Mouse (Mus musculus) liver, adult 2 months (tissue): ENCODE measurements around the gene Pdzph1.

ENCODE experiments used
- CTCF ChIP-seq: fragments of 200-500 bp; IDR thresholded peaks from 2 replicates; pipeline ENCODE4 v1.5.1; 2011; ENCODE audit warnings: low read depth, low read length, control low read depth
- POLR2A ChIP-seq: fragments of 200-500 bp; IDR thresholded peaks from 2 replicates; pipeline ENCODE4 v1.6.1; 2011; ENCODE audit warnings: low read length, control low read depth; ENCODE audit not compliant: insufficient read depth; ENCODE audit errors: extremely low read depth

DNA sequence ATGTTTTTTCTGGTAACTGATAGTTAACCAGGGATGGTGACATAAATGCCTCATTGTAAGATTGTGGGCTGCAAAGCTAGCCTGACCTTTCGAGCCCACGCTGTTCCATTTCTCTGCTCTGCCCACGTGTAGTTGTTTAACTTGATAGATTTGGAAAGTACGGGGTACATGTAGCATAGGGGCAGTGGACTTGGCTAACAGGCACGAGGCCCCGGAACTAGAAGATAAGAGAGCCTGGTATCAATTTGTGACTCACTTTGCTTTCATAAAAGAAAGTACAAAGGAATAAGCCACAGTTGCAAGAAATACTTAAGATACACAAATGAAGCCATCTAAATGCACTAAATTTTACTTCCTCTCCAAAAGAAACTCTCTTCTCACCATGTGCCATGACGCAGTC lies 79.6 kb downstream of the Pdzph1 start:
- TF ChIP-seq POLR2A: no peak
- TF ChIP-seq CTCF: no peak
